Mouse (Mus musculus) liver, embryonic 14.5 days (tissue): ENCODE data around the gene Olfr678.

ENCODE experiments used
- CTCF ChIP-seq: IDR thresholded peaks from 2 replicates; pipeline ENCODE4 v1.5.1; 2016; ENCODE audit warnings: antibody characterized with exemption, low read depth, control low read depth
- EP300 ChIP-seq: IDR thresholded peaks from 2 replicates; pipeline ENCODE4 v1.6.1; 2016; ENCODE audit warnings: antibody characterized with exemption, low read depth

GRCm38 (mm10) chr7:105032398-105032797, 31.9 kb upstream of the Olfr678 start, which contains the start of gene Olfr676:
- TF ChIP-seq EP300 (no peak), CTCF (no peak)
